Mouse (Mus musculus): Measurements from ENCODE around the gene Ear6. TPM values are rescaled to one million over a fixed set of nuclear protein-coding genes. Genes with fewer than 3 reads are reported as not detected.

Ear6 gene
- total RNA-seq, 1 experiment: not detected

GRCm38 (mm10) chr14:51893094-51893794, 39.7 kb downstream of the Ear6 start:
- no peak for DNase-seq (ENCODE audit: low read depth, low spot score)
- Histone ChIP-seq H3K4me1 (ENCODE audit: control insufficient read depth in 2 of 2, insufficient read depth in 2 of 2, low read length in 2 of 2, poor library complexity in 1 of 2) (peaks cover 6 to 16% of the 10 kb centered on the region in 2 experiments; a peak in 2 of 4 replicates), H3K9ac (ENCODE audit: insufficient read depth, low read depth, low read length, poor library complexity, severe bottlenecking) (no peak overlapping the region), H3K36me3 (ENCODE audit: control insufficient read depth, insufficient read depth, low read length, poor library complexity, severe bottlenecking) (peaks cover 30% of the 10 kb centered on the region), H3K27ac (ENCODE audit: insufficient read depth, low read depth, low read length, poor library complexity, severe bottlenecking) (no peak overlapping the region), H3K9me3 (ENCODE audit: control insufficient read depth, insufficient read depth, low read depth, low read length) (no peaks in the 10 kb centered on the region), H3K4me3 (ENCODE audit: insufficient read depth in 1 of 2, low read depth in 1 of 2, low read length in 2 of 2, poor library complexity in 1 of 2, severe bottlenecking in 1 of 2) (no peak overlapping the region)
- no peak for TF ChIP-seq ZNF384 (IDR thresholded peaks at IDR 0.05; ENCODE audit: low read depth, low read length)
- TF ChIP-seq ZC3H11A (IDR thresholded peaks at IDR 0.05; ENCODE audit: borderline replicate concordance, low read depth, low read length): no peak
- TF ChIP-seq HCFC1 (IDR thresholded peaks at IDR 0.05; ENCODE audit: borderline replicate concordance, insufficient read depth, low read length): no peak
- no peak for TF ChIP-seq MAFK (IDR thresholded peaks at IDR 0.05; ENCODE audit: insufficient read depth, low read depth, low read length)
- TF ChIP-seq CHD2 (IDR thresholded peaks at IDR 0.05; ENCODE audit: low read depth, low read length): no peak
- in situ Hi-C loops (cut with MboI; ENCODE audit: low sequenced_read_pairs in 2 of 2, unreplicated experiment in 2 of 2): no loop called here

- no peak overlapping the region for H3K9ac ChIP-seq (ENCODE audit: insufficient read depth, low read depth, low read length, poor library complexity, severe bottlenecking)
- H3K4me1 ChIP-seq (ENCODE audit: control insufficient read depth in 2 of 2, insufficient read depth in 2 of 2, low read length in 2 of 2, poor library complexity in 1 of 2): peaks cover 6 to 16% of the 10 kb centered on the region in 2 experiments; a peak in 2 of 4 replicates
- H3K4me3 ChIP-seq (ENCODE audit: insufficient read depth in 1 of 2, low read depth in 1 of 2, low read length in 2 of 2, poor library complexity in 1 of 2, severe bottlenecking in 1 of 2): no peak overlapping the region
- in situ Hi-C loops (cut with MboI; ENCODE audit: low sequenced_read_pairs in 2 of 2, unreplicated experiment in 2 of 2): no loop called here
- TF ChIP-seq MAFK (IDR thresholded peaks at IDR 0.05; ENCODE audit: insufficient read depth, low read depth, low read length) (no peak), CHD2 (IDR thresholded peaks at IDR 0.05; ENCODE audit: low read depth, low read length) (no peak), ZC3H11A (IDR thresholded peaks at IDR 0.05; ENCODE audit: borderline replicate concordance, low read depth, low read length) (no peak)
- H3K27ac ChIP-seq (ENCODE audit: insufficient read depth, low read depth, low read length, poor library complexity, severe bottlenecking): no peak overlapping the region
- H3K36me3 ChIP-seq (ENCODE audit: control insufficient read depth, insufficient read depth, low read length, poor library complexity, severe bottlenecking): peaks cover 27% of the 10 kb centered on the region
- no peaks in the 10 kb centered on the region for H3K9me3 ChIP-seq (ENCODE audit: control insufficient read depth, insufficient read depth, low read depth, low read length)
- no peak for DNase-seq (ENCODE audit: low read depth, low spot score)
These were observed 40.3 kb downstream of the Ear6 start for GRCm38 (mm10) chr14:51893809-51894208.

GRCm38 (mm10) chr14:51895071-51895470, 41.6 kb downstream of the Ear6 start:
- DNase-seq (ENCODE audit: low read depth, low spot score): no peak
- in situ Hi-C loops (cut with MboI; ENCODE audit: low sequenced_read_pairs in 2 of 2, unreplicated experiment in 2 of 2): no loop called here
- Histone ChIP-seq H3K36me3 (ENCODE audit: control insufficient read depth, insufficient read depth, low read length, poor library complexity, severe bottlenecking) (peaks cover 15% of the 10 kb centered on the region), H3K9me3 (ENCODE audit: control insufficient read depth, insufficient read depth, low read depth, low read length) (no peaks in the 10 kb centered on the region), H3K4me1 (ENCODE audit: control insufficient read depth in 2 of 2, insufficient read depth in 2 of 2, low read length in 2 of 2, poor library complexity in 1 of 2) (peaks cover 6 to 16% of the 10 kb centered on the region in 2 experiments; a peak in 2 of 4 replicates), H3K9ac (ENCODE audit: insufficient read depth, low read depth, low read length, poor library complexity, severe bottlenecking) (no peak overlapping the region), H3K4me3 (ENCODE audit: insufficient read depth in 1 of 2, low read depth in 1 of 2, low read length in 2 of 2, poor library complexity in 1 of 2, severe bottlenecking in 1 of 2) (no peak overlapping the region), H3K27ac (ENCODE audit: insufficient read depth, low read depth, low read length, poor library complexity, severe bottlenecking) (no peak overlapping the region)
- no peak for TF ChIP-seq CHD2 (IDR thresholded peaks at IDR 0.05; ENCODE audit: low read depth, low read length)
- TF ChIP-seq ZC3H11A (IDR thresholded peaks at IDR 0.05; ENCODE audit: borderline replicate concordance, low read depth, low read length): no peak
- TF ChIP-seq ZNF384 (IDR thresholded peaks at IDR 0.05; ENCODE audit: low read depth, low read length): no peak
- TF ChIP-seq HCFC1 (IDR thresholded peaks at IDR 0.05; ENCODE audit: borderline replicate concordance, insufficient read depth, low read length): no peak
- no peak for TF ChIP-seq MAFK (IDR thresholded peaks at IDR 0.05; ENCODE audit: insufficient read depth, low read depth, low read length)

- H3K27ac ChIP-seq (ENCODE audit: insufficient read depth, low read depth, low read length, poor library complexity, severe bottlenecking): no peak overlapping the region
- no peak overlapping the region for H3K4me3 ChIP-seq (ENCODE audit: insufficient read depth in 1 of 2, low read depth in 1 of 2, low read length in 2 of 2, poor library complexity in 1 of 2, severe bottlenecking in 1 of 2)
- in situ Hi-C loops (cut with MboI; ENCODE audit: low sequenced_read_pairs in 2 of 2, unreplicated experiment in 2 of 2): no loop called here
- no peak for DNase-seq (ENCODE audit: low read depth, low spot score)
- peaks cover 8% of the 10 kb centered on the region for H3K36me3 ChIP-seq (ENCODE audit: control insufficient read depth, insufficient read depth, low read length, poor library complexity, severe bottlenecking)
- no peak overlapping the region for H3K9ac ChIP-seq (ENCODE audit: insufficient read depth, low read depth, low read length, poor library complexity, severe bottlenecking)
- H3K4me1 ChIP-seq (ENCODE audit: control insufficient read depth in 2 of 2, insufficient read depth in 2 of 2, low read length in 2 of 2, poor library complexity in 1 of 2): peaks cover 6 to 16% of the 10 kb centered on the region in 2 experiments; a peak in 2 of 4 replicates
- no peak for TF ChIP-seq CHD2 (IDR thresholded peaks at IDR 0.05; ENCODE audit: low read depth, low read length)
- TF ChIP-seq MAFK (IDR thresholded peaks at IDR 0.05; ENCODE audit: insufficient read depth, low read depth, low read length): no peak
- TF ChIP-seq ZNF384 (IDR thresholded peaks at IDR 0.05; ENCODE audit: low read depth, low read length): no peak
- no peak for TF ChIP-seq HCFC1 (IDR thresholded peaks at IDR 0.05; ENCODE audit: borderline replicate concordance, insufficient read depth, low read length)
- TF ChIP-seq ZC3H11A (IDR thresholded peaks at IDR 0.05; ENCODE audit: borderline replicate concordance, low read depth, low read length): no peak
- no peaks in the 10 kb centered on the region for H3K9me3 ChIP-seq (ENCODE audit: control insufficient read depth, insufficient read depth, low read depth, low read length)
These were observed 42.5 kb downstream of the Ear6 start for GRCm38 (mm10) chr14:51896019-51896418.

Measured in ES-E14 (cell line).